Mouse (Mus musculus): ENCODE data around the gene Ddah1. TPM values are rescaled to one million over a fixed set of nuclear protein-coding genes. Genes with fewer than 3 reads are reported as not detected.

Gene Ddah1
- polyA plus RNA-seq, 1 experiment from 2014 or later, result 55.0 TPM

- Histone ChIP-seq H3K27ac (peak overlapping the region; percentile 82), H3K27me3 (ENCODE audit: insufficient read depth, poor library complexity, severe bottlenecking) (no peaks in the 10 kb centered on the region), H3K9me3 (no peaks in the 10 kb centered on the region), H3K4me1 (peaks cover 43% of the 10 kb centered on the region), H3K4me3 (no peak overlapping the region), H3K36me3 (no peaks in the 10 kb centered on the region)
- 48% methylated on average over 10 of the region's 10 CpGs for WGBS
- DNase-seq (ENCODE audit: low spot score), result no peak
Observed at GRCm38 (mm10) chr3:145798042-145798441, 39.6 kb downstream of the Ddah1 start.

- H3K4me1 ChIP-seq, result peaks cover 43% of the 10 kb centered on the region
- DNase-seq (ENCODE audit: low spot score), result peak; percentile 91
- peak overlapping the region; percentile 82 for H3K27ac ChIP-seq
- 1% methylated on average over 6 of the region's 6 CpGs for WGBS
- no peaks in the 10 kb centered on the region for H3K27me3 ChIP-seq (ENCODE audit: insufficient read depth, poor library complexity, severe bottlenecking)
- peak overlapping the region; percentile 22; the same call in 1 of the 2 replicates for H3K4me3 ChIP-seq
- no peaks in the 10 kb centered on the region for H3K9me3 ChIP-seq
- no peaks in the 10 kb centered on the region for H3K36me3 ChIP-seq
Observed at GRCm38 (mm10) chr3:145798751-145799188, 40.3 kb downstream of the Ddah1 start.

- peaks cover 43% of the 10 kb centered on the region for H3K4me1 ChIP-seq
- H3K27ac ChIP-seq, result peak overlapping the region; percentile 82
- no peak for DNase-seq (ENCODE audit: low spot score)
- H3K36me3 ChIP-seq, result no peaks in the 10 kb centered on the region
- H3K4me3 ChIP-seq, result no peak overlapping the region
- no peaks in the 10 kb centered on the region for H3K9me3 ChIP-seq
- H3K27me3 ChIP-seq (ENCODE audit: insufficient read depth, poor library complexity, severe bottlenecking), result no peaks in the 10 kb centered on the region
- WGBS, result 44% methylated on average over 3 of the region's 3 CpGs
Observed at GRCm38 (mm10) chr3:145799365-145799764, 40.9 kb downstream of the Ddah1 start.

DNA sequence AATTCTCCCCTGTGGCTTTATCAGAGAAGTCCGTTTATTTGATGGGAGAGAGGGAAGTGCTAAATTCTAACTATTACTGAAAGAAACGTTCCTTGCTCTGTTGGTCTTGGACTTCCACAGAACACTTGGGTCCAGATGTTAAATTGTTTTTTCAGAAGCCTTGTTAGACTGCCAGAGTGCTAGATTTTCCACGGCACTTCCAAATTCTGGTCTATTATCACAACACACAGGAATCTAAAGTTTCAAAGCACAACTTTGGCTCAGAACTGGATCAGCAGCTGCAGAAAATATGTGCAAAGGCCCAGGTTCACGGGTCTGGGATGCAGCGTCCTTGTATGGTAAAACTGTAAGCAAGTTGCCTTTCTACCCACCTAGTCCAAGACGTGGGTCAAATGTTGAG lies 43.6 kb downstream of the Ddah1 start:
- no peak for DNase-seq (ENCODE audit: low spot score)
- Histone ChIP-seq H3K4me1 (peaks cover 46% of the 10 kb centered on the region), H3K27ac (no peak overlapping the region)

GRCm38 (mm10) chr3:145805848-145806247 lies 47.4 kb downstream of the Ddah1 start:
- WGBS, result 53% methylated on average over 4 of the region's 4 CpGs
- no peaks in the 10 kb centered on the region for H3K36me3 ChIP-seq
- H3K27ac ChIP-seq, result no peak overlapping the region
- H3K9me3 ChIP-seq, result no peaks in the 10 kb centered on the region
- no peak for DNase-seq (ENCODE audit: low spot score)
- H3K4me3 ChIP-seq, result no peak overlapping the region
- peaks cover 20% of the 10 kb centered on the region for H3K4me1 ChIP-seq
- H3K27me3 ChIP-seq (ENCODE audit: insufficient read depth, poor library complexity, severe bottlenecking), result no peaks in the 10 kb centered on the region

More for the DNA sequence above, 43.6 kb downstream of the Ddah1 start:
- Histone ChIP-seq H3K27me3 (ENCODE audit: insufficient read depth, poor library complexity, severe bottlenecking) (no peaks in the 10 kb centered on the region), H3K9me3 (no peaks in the 10 kb centered on the region), H3K4me3 (no peak overlapping the region), H3K36me3 (no peaks in the 10 kb centered on the region)
- WGBS, result 73% methylated on average over 6 of the region's 6 CpGs

GRCm38 (mm10) chr3:145806502-145806901 lies 48.0 kb downstream of the Ddah1 start:
- Histone ChIP-seq H3K4me3 (no peak overlapping the region), H3K4me1 (peaks cover 20% of the 10 kb centered on the region), H3K9me3 (no peaks in the 10 kb centered on the region), H3K27me3 (ENCODE audit: insufficient read depth, poor library complexity, severe bottlenecking) (no peaks in the 10 kb centered on the region), H3K36me3 (no peaks in the 10 kb centered on the region), H3K27ac (no peak overlapping the region)
- DNase-seq (ENCODE audit: low spot score), result peak; percentile 66
- WGBS, result 50% methylated on average over 5 of the region's 5 CpGs

DNA sequence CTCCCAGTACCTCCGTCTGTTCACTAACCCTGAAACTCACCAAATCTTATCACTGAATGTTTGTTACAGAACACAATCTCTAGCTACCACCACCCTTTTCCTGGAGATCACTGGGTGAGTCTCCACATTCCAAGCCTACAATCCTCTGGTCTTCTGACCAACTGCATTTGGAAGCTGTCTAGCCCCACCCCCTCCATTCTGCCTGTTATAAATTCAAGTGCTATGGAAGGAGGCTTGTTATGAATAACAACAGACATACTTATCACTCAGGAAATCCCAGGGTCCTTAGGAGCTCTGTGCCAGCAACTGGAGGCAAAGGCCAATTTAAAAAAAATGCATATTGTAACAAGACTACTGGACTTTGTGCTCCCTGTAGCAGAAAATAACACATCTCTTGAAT lies 58.3 kb downstream of the Ddah1 start:
- no peak overlapping the region for H3K4me3 ChIP-seq
- no peak for DNase-seq (ENCODE audit: low spot score)
- H3K36me3 ChIP-seq, result no peaks in the 10 kb centered on the region
- H3K27ac ChIP-seq, result peak overlapping the region; percentile 73; the same call in 1 of the 2 replicates
- H3K9me3 ChIP-seq, result no peaks in the 10 kb centered on the region
- no peaks in the 10 kb centered on the region for H3K27me3 ChIP-seq (ENCODE audit: insufficient read depth, poor library complexity, severe bottlenecking)
- WGBS, result 15% methylated on average over 1 of the region's 1 CpGs
- peaks cover 51% of the 10 kb centered on the region for H3K4me1 ChIP-seq

DNA sequence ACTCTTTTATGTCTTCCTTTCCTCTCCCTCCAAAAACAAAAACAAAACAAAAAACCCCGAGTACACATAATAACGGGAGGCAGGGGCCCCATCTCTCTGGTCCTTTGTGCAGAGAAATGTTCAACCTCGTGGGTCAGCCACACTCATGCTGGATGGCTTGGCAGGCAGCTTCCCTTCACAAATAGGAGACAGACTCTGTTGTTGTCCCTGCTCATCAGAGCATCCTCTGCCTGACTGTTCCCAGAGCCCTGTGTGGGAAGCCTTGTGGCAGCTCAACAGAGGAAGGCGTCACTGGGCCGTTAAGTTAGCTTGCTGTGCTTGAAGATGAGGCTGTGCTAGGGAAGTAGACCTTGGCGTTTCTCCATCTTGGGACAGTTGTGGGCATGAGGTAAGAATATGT lies 58.8 kb downstream of the Ddah1 start:
- H3K36me3 ChIP-seq, result no peaks in the 10 kb centered on the region
- DNase-seq (ENCODE audit: low spot score), result no peak
- H3K4me3 ChIP-seq, result no peak overlapping the region
- peaks cover 54% of the 10 kb centered on the region for H3K4me1 ChIP-seq
- no peaks in the 10 kb centered on the region for H3K9me3 ChIP-seq
- no peaks in the 10 kb centered on the region for H3K27me3 ChIP-seq (ENCODE audit: insufficient read depth, poor library complexity, severe bottlenecking)
- WGBS, result 53% methylated on average over 6 of the region's 6 CpGs
- peak overlapping the region; percentile 73 for H3K27ac ChIP-seq

DNA sequence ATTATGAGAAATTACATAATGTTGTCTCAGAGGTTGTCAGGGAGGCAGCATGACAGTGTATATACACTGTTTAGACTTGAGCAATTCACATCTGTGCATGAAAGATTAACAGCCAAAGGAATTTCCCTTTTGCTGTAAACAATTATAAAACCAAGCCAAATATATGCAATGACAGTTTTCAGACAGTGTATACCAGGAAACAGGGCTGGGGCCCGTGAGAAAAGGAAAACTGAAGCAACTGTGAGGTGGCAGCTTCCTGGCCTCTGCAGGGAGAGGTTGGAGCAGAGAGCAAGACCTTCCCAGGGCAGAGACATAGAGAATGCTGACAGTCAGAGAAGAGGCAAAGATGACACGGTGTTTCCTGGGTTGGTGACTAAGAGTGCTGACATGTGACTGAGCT lies 62.0 kb downstream of the Ddah1 start:
- WGBS, result 39% methylated on average over 2 of the region's 2 CpGs
- no peak for DNase-seq (ENCODE audit: low spot score)
- no peaks in the 10 kb centered on the region for H3K27me3 ChIP-seq (ENCODE audit: insufficient read depth, poor library complexity, severe bottlenecking)
- no peak overlapping the region for H3K4me3 ChIP-seq
- peak overlapping the region; percentile 42 for H3K27ac ChIP-seq
- H3K4me1 ChIP-seq, result peaks cover 46% of the 10 kb centered on the region
- H3K36me3 ChIP-seq, result no peaks in the 10 kb centered on the region
- no peaks in the 10 kb centered on the region for H3K9me3 ChIP-seq

- Histone ChIP-seq H3K9me3 (no peaks in the 10 kb centered on the region), H3K27ac (0 out of 2 replicates have a peak overlapping the region, but pooled peaks have one; percentile 42), H3K27me3 (ENCODE audit: insufficient read depth, poor library complexity, severe bottlenecking) (no peaks in the 10 kb centered on the region), H3K4me1 (peaks cover 44% of the 10 kb centered on the region), H3K4me3 (no peak overlapping the region), H3K36me3 (no peaks in the 10 kb centered on the region)
- DNase-seq (ENCODE audit: low spot score), result no peak
- 98% methylated on average over 2 of the region's 2 CpGs for WGBS
Observed at GRCm38 (mm10) chr3:145820938-145821337, 62.5 kb downstream of the Ddah1 start.

- Histone ChIP-seq H3K4me3 (no peak overlapping the region), H3K27ac (no peak overlapping the region), H3K4me1 (peaks cover 38% of the 10 kb centered on the region), H3K36me3 (no peaks in the 10 kb centered on the region), H3K27me3 (ENCODE audit: insufficient read depth, poor library complexity, severe bottlenecking) (no peaks in the 10 kb centered on the region), H3K9me3 (no peaks in the 10 kb centered on the region)
- no peak for DNase-seq (ENCODE audit: low spot score)
- 46% methylated on average over 4 of the region's 4 CpGs for WGBS
Observed at GRCm38 (mm10) chr3:145822201-145822600, 63.7 kb downstream of the Ddah1 start.

DNA sequence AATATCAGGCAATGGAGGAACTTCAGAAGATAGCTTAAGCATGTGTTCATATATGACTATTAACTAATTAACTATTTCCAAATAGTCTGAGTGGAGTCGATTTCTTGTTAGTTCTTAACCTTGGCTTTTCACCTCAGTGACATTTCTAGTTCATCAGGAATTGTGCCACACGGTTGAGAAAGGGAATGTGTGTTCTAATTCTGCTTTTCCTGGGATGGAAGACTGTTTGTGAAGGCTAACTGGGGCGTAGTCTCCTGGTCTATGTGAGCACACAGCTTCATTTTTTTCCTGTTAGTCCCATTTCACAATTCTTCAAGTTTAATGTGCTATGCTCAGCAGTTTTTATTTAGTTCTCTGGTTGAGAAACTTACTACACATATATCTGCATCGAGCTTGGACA lies 65.2 kb downstream of the Ddah1 start:
- Histone ChIP-seq H3K27me3 (ENCODE audit: insufficient read depth, poor library complexity, severe bottlenecking) (no peaks in the 10 kb centered on the region), H3K4me3 (no peak overlapping the region), H3K36me3 (no peaks in the 10 kb centered on the region), H3K4me1 (peaks cover 43% of the 10 kb centered on the region), H3K27ac (no peak overlapping the region), H3K9me3 (no peaks in the 10 kb centered on the region)
- DNase-seq (ENCODE audit: low spot score), result no peak
- WGBS, result 89% methylated on average over 4 of the region's 4 CpGs

DNA sequence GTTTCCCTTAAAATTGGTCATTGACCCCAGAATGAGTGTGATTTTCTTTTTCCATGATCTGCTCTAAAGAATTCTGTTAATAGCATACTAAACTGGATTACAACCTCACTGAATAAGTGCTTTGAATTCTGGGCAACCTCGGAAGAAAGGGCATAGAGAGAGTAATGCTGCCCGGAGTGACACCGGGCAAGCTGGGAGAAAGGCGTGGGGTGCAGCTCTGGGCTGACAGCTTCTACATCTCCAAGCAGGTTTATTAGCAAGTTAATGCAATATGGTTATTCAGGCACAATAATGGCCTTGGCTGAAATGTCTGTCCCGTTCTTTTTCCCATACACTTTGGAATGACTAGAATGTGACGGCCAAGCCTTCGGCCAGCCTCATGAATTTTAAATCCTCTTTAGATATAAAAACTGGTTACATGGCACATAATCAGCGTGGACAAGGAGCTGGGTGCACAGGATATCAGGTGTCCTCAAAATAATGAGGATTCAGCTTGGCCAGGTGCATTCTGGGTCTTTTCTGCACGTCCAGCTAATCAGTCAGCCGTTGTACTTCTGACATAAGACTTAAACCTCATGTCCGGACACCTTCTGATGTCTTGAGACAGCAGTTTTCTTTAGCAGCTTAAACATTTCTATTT lies 67.1 kb downstream of the Ddah1 start:
- no peaks in the 10 kb centered on the region for H3K27me3 ChIP-seq (ENCODE audit: insufficient read depth, poor library complexity, severe bottlenecking)
- H3K27ac ChIP-seq, result no peak overlapping the region
- H3K9me3 ChIP-seq, result no peaks in the 10 kb centered on the region
- peaks cover 38% of the 10 kb centered on the region for H3K4me1 ChIP-seq
- WGBS, result 81% methylated on average over 11 of the region's 11 CpGs
- H3K4me3 ChIP-seq, result no peak overlapping the region
- DNase-seq (ENCODE audit: low spot score), result no peak
- no peaks in the 10 kb centered on the region for H3K36me3 ChIP-seq
